Mouse (Mus musculus) gastrocnemius, adult 18-20 months (tissue): ENCODE results near the gene Coq4. TPM values are rescaled to one million over a fixed set of nuclear protein-coding genes. Genes with fewer than 3 reads are reported as not detected.

Experiments used
- DNase-seq: peaks from one replicate; pipeline ENCODE4 v3.0.0; 2021; ENCODE audit warnings: low spot score
- microRNA-seq: library from miRNA; unstranded; fragments of <30 nt; microRNA quantifications from one replicate; pipeline ENCODE4 v1.2.0, GENCODE M21; 2021
- total RNA-seq, 2 experiments: library from RNA; stranded (reverse); gene quantifications; 2 replicates each; pipeline ENCODE4 v1.2.3; 2021

Coq4 gene
- total RNA-seq, 2 experiments from 2014 or later = 8.6 to 9.0 TPM

DNA sequence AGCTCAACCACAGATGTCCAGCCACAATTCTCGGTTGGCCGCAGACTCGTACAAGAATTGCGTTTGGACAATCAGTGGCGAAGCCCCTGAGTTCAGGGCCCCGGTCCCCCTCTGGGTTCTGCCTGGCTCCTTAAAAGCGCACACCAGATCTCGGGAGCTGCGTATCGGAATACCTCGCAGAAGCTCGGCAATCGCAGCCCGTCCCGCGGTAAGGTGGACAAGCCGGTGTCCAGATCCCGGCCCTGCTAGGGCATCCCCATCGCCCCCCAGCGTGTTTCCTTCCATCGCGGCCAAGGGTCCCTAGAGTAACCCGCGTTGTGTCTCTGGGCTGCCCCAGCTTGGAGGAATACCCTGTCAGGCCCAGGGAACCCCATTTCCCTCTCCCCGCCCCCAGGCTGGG lies 58.3 kb downstream of the Coq4 start:
- no peak for DNase-seq

DNA sequence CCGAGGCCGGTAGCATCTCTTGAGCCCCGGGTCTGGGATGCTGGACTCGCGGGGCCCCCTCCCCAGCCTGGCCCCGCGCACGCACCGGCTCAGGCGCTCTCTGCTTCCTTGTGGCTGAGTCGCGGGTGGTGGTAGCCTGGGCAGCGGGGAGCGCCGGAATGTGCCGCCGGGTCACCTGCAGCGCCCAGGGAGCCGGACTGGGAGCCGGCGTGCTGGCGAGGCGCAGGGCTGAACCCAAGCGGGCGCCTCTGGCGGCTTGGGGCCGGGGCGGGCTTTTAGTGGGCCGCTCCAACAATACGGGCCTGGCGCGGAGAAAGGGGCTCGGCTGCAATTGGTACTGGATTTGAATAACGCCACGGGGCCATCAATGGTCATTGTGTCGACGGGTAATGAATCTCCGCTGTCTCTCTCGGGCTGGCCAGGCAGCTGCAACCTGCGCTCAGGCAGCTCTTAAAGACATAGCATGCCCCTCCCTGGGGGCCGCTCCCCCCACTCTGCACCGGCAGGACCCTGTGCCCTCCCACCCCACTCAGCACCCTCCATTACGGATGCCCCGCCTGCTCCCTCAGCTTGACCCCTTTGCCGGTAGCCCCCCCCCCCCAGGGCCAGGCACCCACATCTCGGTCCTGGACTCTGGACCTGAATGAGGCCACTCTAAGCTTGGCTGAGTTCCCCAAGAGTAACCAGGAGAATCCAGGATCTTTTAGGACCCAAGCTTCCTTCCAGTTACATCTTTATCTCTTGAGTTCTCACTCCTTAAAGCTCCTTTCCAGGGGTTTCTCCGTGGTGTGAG lies 59.0 kb downstream of the Coq4 start:
- no peak for DNase-seq

DNA sequence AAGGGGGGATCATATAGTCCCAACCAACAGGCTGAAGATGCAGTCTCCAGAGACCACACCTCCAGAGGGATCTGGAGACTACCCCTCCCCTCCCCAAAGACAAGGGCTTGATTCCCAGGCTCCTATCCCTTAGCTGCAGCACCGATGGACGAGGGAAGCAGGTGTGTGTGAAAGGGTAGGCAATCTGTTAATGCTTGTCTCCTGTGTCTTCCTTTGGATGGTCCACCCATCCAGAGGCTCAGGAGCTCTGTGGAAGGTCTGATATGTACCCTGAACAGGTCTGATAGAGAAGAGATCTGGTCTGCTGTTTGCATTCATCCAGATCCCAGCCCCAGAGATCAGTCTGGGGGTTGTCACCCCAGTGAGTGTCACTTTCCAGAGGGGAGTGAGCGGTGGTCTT lies 59.6 kb downstream of the Coq4 start:
- DNase-seq = no peak

Small RNA genes lying within 50 kb of the gene (microRNA-seq; reads per million reads assigned to microRNA genes)
- gene Mir219a-2 = not detected
- not detected for gene Mir219b

Other genes starting within 250 kb of the Coq4 start
- 100 to 1,000 TPM; 137 to 155 TPM for gene Rapgef1, start 167.8 kb upstream of the Coq4 start, total RNA-seq
- gene Gm13420, start 35.8 kb upstream of the Coq4 start, total RNA-seq = not detected
- not detected for gene Gm13547, start 28.2 kb upstream of the Coq4 start, total RNA-seq
- 10 to 100 TPM; 27.7 to 30.3 TPM for gene Trub2, start 1.0 kb downstream of the Coq4 start, total RNA-seq
- gene Slc27a4, start 15.1 kb downstream of the Coq4 start, total RNA-seq = 1 to 10 TPM; 6.5 to 7.0 TPM
- gene Urm1, start 32.6 kb downstream of the Coq4 start, total RNA-seq = 10 to 100 TPM; 23.9 to 30.3 TPM
- gene Cercam, start 81.7 kb downstream of the Coq4 start, total RNA-seq = 1 to 10 TPM; 1.6 to 1.7 TPM
- gene Odf2, start 101.7 kb downstream of the Coq4 start, total RNA-seq = 10 to 100 TPM; 10.4 to 11.9 TPM
- gene Gle1, start 147.9 kb downstream of the Coq4 start, total RNA-seq = 10 to 100 TPM; 23.1 to 23.9 TPM
- 10 to 100 TPM; 32.7 to 43.1 TPM for gene Sptan1, start 178.1 kb downstream of the Coq4 start, total RNA-seq